ENCODE assay signal across 9 mouse cellular contexts in the genomic region with DNA sequence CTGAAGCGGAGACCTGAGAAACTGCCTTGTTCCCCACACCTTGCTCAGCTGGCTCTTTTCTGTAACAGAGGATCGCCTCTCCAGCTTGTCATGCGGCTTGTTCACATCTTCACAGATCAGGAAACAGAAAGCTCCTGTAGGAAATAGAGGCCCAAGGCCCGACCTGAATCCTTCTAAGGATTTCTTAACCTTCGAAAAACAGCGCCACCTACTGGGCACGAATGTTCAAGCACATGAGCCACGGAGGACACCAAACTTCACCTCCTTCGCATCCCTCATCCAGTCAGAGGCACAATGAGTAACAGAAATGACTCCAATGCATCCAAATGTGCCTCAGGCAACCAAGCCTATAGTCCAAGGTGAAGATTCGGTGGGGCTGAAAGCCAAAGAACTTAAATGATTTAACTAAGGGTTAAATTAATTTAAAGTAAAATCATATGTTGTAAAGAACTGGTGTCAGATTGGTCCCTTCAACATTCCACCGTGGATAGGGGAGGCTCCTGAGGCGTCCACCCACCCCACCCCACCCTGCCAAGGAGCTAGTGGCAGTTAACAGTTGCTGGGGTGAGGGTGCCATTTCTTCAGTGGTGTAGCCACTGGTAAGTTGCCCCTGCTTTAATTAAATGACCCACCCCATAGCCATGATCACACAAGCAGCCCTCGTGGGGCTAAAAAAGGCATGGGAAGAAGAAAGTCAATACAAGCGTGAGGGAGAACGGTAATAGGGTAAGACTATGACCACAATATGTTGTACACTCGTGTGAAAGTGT. TPM values are rescaled to one million over a fixed set of nuclear protein-coding genes. Genes with fewer than 3 reads are reported as not detected.
DNase-seq lines count a peak whose midpoint lies in the region; ATAC-seq lines count a peak whose summit lies in the region.
"Had no signal": no experiment of that assay in that cellular context is flagged by ENCODE, and none has a peak within 500 bp of the region (broad histone marks: within the 10 kb centered on the region; RNA-seq: fewer than 3 reads in every experiment).

No protein-coding gene starts in this region.

- H3K9ac ChIP-seq in embryonic facial prominence, embryonic 14.5 days (ENCODE audit: low read depth, low read length) = no peak overlapping the region
- H3K9ac ChIP-seq: midbrain, embryonic 12.5 days had no signal

- H3K27ac ChIP-seq in embryonic facial prominence, embryonic 14.5 days (replicated peaks; ENCODE audit: low read depth, low read length) = no peak overlapping the region
- H3K27ac ChIP-seq: midbrain, embryonic 12.5 days had no signal

- ATAC-seq in embryonic facial prominence, embryonic 14.5 days (ENCODE audit: low read depth) = 0 out of 2 replicates have a peak, but pooled peaks have one; percentile 13
- ATAC-seq in hematopoietic stem cell, adult 5-6 weeks (replicated peaks in 1 of 2; ENCODE audit: insufficient read depth in 1 of 2, low FRiP score in 2 of 2, low TSS enrichment in 1 of 2, low read depth in 1 of 2, poor library complexity in 2 of 2, severe bottlenecking in 2 of 2) = peak; percentile 74 to 76
- ATAC-seq in megakaryocyte, adult 5-6 weeks (ENCODE audit: poor library complexity, severe bottlenecking) = peak; percentile 82

- no peaks in the 10 kb centered on the region for H3K9me3 ChIP-seq in embryonic facial prominence, embryonic 14.5 days (ENCODE audit: control insufficient read depth, low read length)
- H3K9me3 ChIP-seq: midbrain, embryonic 12.5 days had no signal

- no peaks in the 10 kb centered on the region for H3K27me3 ChIP-seq in embryonic facial prominence, embryonic 14.5 days (replicated peaks; ENCODE audit: control insufficient read depth, insufficient read depth, low read length)
- H3K27me3 ChIP-seq: midbrain, embryonic 12.5 days had no signal

- H3K4me3 ChIP-seq in embryonic facial prominence, embryonic 14.5 days (ENCODE audit: low read depth, low read length) = no peak overlapping the region
- H3K4me3 ChIP-seq: midbrain, embryonic 12.5 days had no signal

- 37% methylated on average over 16 of the region's 16 CpGs for WGBS in embryonic facial prominence, embryonic 14.5 days

- H3K36me3 ChIP-seq in embryonic facial prominence, embryonic 14.5 days (ENCODE audit: control insufficient read depth, insufficient read depth, low read length) = no peaks in the 10 kb centered on the region
- H3K36me3 ChIP-seq: midbrain, embryonic 12.5 days had no signal

- 0 out of 2 replicates have a peak, but pooled peaks cover 4% of the 10 kb centered on the region for H3K4me1 ChIP-seq in embryonic facial prominence, embryonic 14.5 days (ENCODE audit: control insufficient read depth, insufficient read depth, low read length)
- H3K4me1 ChIP-seq: midbrain, embryonic 12.5 days had no signal

- H3K4me2 ChIP-seq in embryonic facial prominence, embryonic 14.5 days (ENCODE audit: low read depth, low read length) = no peak overlapping the region
- H3K4me2 ChIP-seq: midbrain, embryonic 12.5 days had no signal

- peak; percentile 59 to 83 for DNase-seq in cerebellum, postnatal 14 days
- no peak for DNase-seq in cerebellum, adult 8-10 months
- peak; percentile 93 for DNase-seq in R1 (ENCODE audit: low read depth, low spot score)
- peak; percentile 89 for DNase-seq in embryonic facial prominence, embryonic 14.5 days (ENCODE audit: low spot score)
- DNase-seq in left cerebral cortex, adult 11 months (ENCODE audit: low spot score) = peak; percentile 35
- DNase-seq in spleen, postnatal 4 days (ENCODE audit: low spot score in 2 of 2) = peak; percentile 51 to 87

RNA-seq across cellular contexts. Expression of a gene that starts 7.0 kb away (rescaled TPM):
- polyA plus RNA-seq in embryonic facial prominence, embryonic 14.5 days (2014; fragmentation: Nextera tagmentation; extraction: Ambion mirVana) = 2.6 and 3.0 TPM in 2 replicates
- 1.2 and 10.6 TPM in 2 replicates for total RNA-seq in hematopoietic stem cell, adult 5-6 weeks (2017)
- total RNA-seq in megakaryocyte, adult 5-6 weeks (2015) = 0.22 and 0.50 TPM in 2 replicates
- total RNA-seq in megakaryocyte, adult 5-6 weeks (2017) = 0.49 and 1.4 TPM in 2 replicates

Comparison
In these comparisons a context has a peak if more than half of its experiments do, and no peak if none do; other contexts are left out.
1. ATAC-seq: peak in every context shown above with its lines; median percentile 82 in megakaryocyte, adult 5-6 weeks; 75 in hematopoietic stem cell, adult 5-6 weeks; 13 in embryonic facial prominence, embryonic 14.5 days.